Mouse (Mus musculus): ENCODE measurements around the gene Cdk14. TPM values are rescaled to one million over a fixed set of nuclear protein-coding genes. Genes with fewer than 3 reads are reported as not detected.

Gene Cdk14
- polyA plus RNA-seq, 2 experiments, result 0.68 to 1.4 TPM

DNA sequence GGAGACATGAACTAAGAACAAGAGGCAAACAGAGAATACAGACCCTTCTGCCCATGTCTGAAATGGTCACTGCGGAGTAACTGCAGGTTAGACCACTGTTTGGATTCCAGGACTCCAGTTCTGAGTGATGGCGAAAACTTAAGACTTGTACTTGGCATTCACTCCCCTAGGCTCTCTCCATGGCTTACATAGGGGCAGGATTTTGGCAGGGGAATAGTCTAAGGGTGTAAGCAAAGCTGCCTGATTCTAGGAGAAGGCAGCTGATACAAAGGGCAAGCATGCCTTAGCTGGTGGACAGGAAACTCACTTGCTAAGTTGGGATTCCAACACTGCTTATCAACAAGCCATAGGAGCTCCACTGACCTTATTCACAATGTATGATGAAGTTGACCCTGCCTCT lies 521.9 kb downstream of the Cdk14 start:
- no peaks in the 10 kb centered on the region for H3K27me3 ChIP-seq (ENCODE audit: control insufficient read depth, insufficient read depth, low read length)
- no peak for ATAC-seq (ENCODE audit: insufficient read depth)
- H3K27ac ChIP-seq, result no peak overlapping the region
- TF ChIP-seq CTCF (IDR thresholded peaks at IDR 0.05; ENCODE audit: low read depth) (no peak), EP300 (IDR thresholded peaks at IDR 0.05; ENCODE audit: low read depth) (no peak)
- no peak overlapping the region for H3K4me3 ChIP-seq (ENCODE audit: insufficient read depth in 1 of 2, low read depth in 2 of 2, low read length in 2 of 2)
- no peak for DNase-seq (ENCODE audit: low read depth in 3 of 3, low spot score in 3 of 3)
- H3K9me3 ChIP-seq (ENCODE audit: control insufficient read depth, low read length), result no peaks in the 10 kb centered on the region
- 62% methylated on average over 2 of the region's 2 CpGs for WGBS (ENCODE audit: insufficient replicate concordance)
- no peaks in the 10 kb centered on the region for H3K4me1 ChIP-seq (replicated peaks; ENCODE audit: control insufficient read depth in 2 of 2, insufficient read depth in 2 of 2, low read length in 1 of 2)
- no peak overlapping the region for H3K9ac ChIP-seq (replicated peaks)
- H3K4me2 ChIP-seq (ENCODE audit: low read depth), result no peak overlapping the region
- no peaks in the 10 kb centered on the region for H3K36me3 ChIP-seq (replicated peaks; ENCODE audit: control insufficient read depth, insufficient read depth, low read depth)

DNA sequence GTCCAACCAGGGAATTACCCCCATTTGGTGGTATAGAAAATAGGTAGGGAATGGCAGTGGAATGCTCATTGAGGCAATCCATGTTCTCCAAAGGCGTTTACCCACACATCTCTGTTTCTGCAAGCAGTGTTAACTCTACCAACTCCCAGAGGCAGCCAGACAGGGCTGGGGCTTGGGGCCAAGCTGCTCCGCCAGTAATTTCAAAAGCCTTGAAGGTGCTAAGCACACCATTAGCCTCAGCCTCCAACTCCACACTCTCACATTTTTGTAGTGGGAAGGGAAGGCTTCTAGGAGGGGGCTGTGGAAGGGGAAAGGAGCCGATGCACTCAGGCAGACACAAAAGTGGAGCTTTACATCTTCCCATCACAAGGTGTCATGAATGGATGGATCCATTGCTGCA lies 525.1 kb downstream of the Cdk14 start:
- H3K4me1 ChIP-seq (replicated peaks; ENCODE audit: control insufficient read depth in 2 of 2, insufficient read depth in 2 of 2, low read length in 1 of 2), result no peaks in the 10 kb centered on the region
- no peaks in the 10 kb centered on the region for H3K36me3 ChIP-seq (replicated peaks; ENCODE audit: control insufficient read depth, insufficient read depth, low read depth)
- DNase-seq (ENCODE audit: low read depth in 3 of 3, low spot score in 3 of 3) (no peak), ATAC-seq (ENCODE audit: insufficient read depth) (no peak)
- no peaks in the 10 kb centered on the region for H3K27me3 ChIP-seq (ENCODE audit: control insufficient read depth, insufficient read depth, low read length)
- no peak overlapping the region for H3K4me3 ChIP-seq (ENCODE audit: insufficient read depth in 1 of 2, low read depth in 2 of 2, low read length in 2 of 2)
- WGBS (ENCODE audit: insufficient replicate concordance), result 57% methylated on average over 3 of the region's 3 CpGs
- no peak for TF ChIP-seq EP300 (IDR thresholded peaks at IDR 0.05; ENCODE audit: low read depth)
- TF ChIP-seq CTCF (IDR thresholded peaks at IDR 0.05; ENCODE audit: low read depth), result no peak
- no peak overlapping the region for H3K27ac ChIP-seq
- H3K4me2 ChIP-seq (ENCODE audit: low read depth), result no peak overlapping the region
- H3K9me3 ChIP-seq (ENCODE audit: control insufficient read depth, low read length), result no peaks in the 10 kb centered on the region
- H3K9ac ChIP-seq (replicated peaks), result no peak overlapping the region

DNA sequence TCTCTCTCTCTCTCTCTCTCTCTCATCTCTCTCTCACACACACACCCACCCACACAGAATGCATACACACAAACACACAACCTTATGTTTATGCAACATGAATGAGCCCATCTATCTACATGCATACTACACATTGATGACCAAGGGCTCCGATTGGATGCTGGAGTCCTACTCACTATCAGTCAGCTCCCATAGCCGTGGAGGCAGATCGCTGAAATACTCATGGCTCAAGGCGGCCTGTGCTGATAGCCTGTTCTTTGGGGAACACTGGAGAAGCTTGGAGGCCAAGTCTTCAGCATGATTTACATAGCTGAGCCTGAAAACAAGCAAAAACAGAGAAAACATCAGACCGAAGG lies 526.3 kb downstream of the Cdk14 start:
- DNase-seq (ENCODE audit: low read depth in 3 of 3, low spot score in 3 of 3), result no peak
- no peak overlapping the region for H3K9ac ChIP-seq (replicated peaks)
- ATAC-seq (ENCODE audit: insufficient read depth), result no peak
- TF ChIP-seq CTCF (IDR thresholded peaks at IDR 0.05; ENCODE audit: low read depth) (no peak), EP300 (IDR thresholded peaks at IDR 0.05; ENCODE audit: low read depth) (no peak)
- no peaks in the 10 kb centered on the region for H3K27me3 ChIP-seq (ENCODE audit: control insufficient read depth, insufficient read depth, low read length)
- no peak overlapping the region for H3K4me2 ChIP-seq (ENCODE audit: low read depth)
- no peak overlapping the region for H3K4me3 ChIP-seq (ENCODE audit: insufficient read depth in 1 of 2, low read depth in 2 of 2, low read length in 2 of 2)
- no peaks in the 10 kb centered on the region for H3K36me3 ChIP-seq (replicated peaks; ENCODE audit: control insufficient read depth, insufficient read depth, low read depth)
- H3K27ac ChIP-seq, result no peak overlapping the region
- no peaks in the 10 kb centered on the region for H3K4me1 ChIP-seq (replicated peaks; ENCODE audit: control insufficient read depth in 2 of 2, insufficient read depth in 2 of 2, low read length in 1 of 2)
- 62% methylated on average over 5 of the region's 5 CpGs for WGBS (ENCODE audit: insufficient replicate concordance)
- H3K9me3 ChIP-seq (ENCODE audit: control insufficient read depth, low read length), result no peaks in the 10 kb centered on the region

DNA sequence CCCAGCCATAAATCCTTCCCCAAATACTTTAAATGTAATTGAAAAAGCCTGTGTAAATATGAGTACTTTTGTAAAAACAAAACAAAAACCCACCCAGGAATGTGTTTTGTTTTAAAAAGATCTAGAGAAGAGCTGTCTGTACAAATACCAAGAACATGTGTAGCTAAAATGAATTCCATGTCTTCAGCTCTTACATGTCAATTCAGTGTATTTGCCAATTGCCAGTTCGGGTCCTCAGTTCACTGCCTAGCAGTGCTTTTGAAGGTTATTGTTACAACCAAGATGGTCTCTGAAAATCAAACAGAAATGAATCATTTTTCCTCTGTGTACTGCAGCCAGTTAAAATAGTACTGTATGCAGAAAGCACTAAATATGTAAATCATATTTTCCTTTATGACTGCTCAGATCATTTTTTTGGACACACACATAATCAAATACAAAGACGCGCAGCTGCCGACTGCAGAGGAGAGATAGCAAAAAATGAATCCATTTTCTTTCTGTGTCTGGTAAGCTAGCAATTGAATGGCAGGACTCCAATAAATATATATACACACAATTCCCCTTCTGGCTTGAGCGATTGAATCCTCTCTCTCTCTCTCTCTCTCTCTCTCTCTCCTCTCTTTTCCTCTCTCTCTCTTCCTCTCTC lies 526.8 kb downstream of the Cdk14 start:
- ATAC-seq (ENCODE audit: insufficient read depth) (no peak), DNase-seq (ENCODE audit: low read depth in 3 of 3, low spot score in 3 of 3) (no peak)
- H3K9ac ChIP-seq (replicated peaks), result no peak overlapping the region
- H3K4me3 ChIP-seq (ENCODE audit: insufficient read depth in 1 of 2, low read depth in 2 of 2, low read length in 2 of 2), result no peak overlapping the region
- no peaks in the 10 kb centered on the region for H3K27me3 ChIP-seq (ENCODE audit: control insufficient read depth, insufficient read depth, low read length)
- no peaks in the 10 kb centered on the region for H3K36me3 ChIP-seq (replicated peaks; ENCODE audit: control insufficient read depth, insufficient read depth, low read depth)
- 74% methylated on average over 5 of the region's 5 CpGs for WGBS (ENCODE audit: insufficient replicate concordance)
- TF ChIP-seq EP300 (IDR thresholded peaks at IDR 0.05; ENCODE audit: low read depth), result no peak
- TF ChIP-seq CTCF (IDR thresholded peaks at IDR 0.05; ENCODE audit: low read depth), result no peak
- no peaks in the 10 kb centered on the region for H3K4me1 ChIP-seq (replicated peaks; ENCODE audit: control insufficient read depth in 2 of 2, insufficient read depth in 2 of 2, low read length in 1 of 2)
- H3K9me3 ChIP-seq (ENCODE audit: control insufficient read depth, low read length), result no peaks in the 10 kb centered on the region
- H3K27ac ChIP-seq, result no peak overlapping the region
- no peak overlapping the region for H3K4me2 ChIP-seq (ENCODE audit: low read depth)

DNA sequence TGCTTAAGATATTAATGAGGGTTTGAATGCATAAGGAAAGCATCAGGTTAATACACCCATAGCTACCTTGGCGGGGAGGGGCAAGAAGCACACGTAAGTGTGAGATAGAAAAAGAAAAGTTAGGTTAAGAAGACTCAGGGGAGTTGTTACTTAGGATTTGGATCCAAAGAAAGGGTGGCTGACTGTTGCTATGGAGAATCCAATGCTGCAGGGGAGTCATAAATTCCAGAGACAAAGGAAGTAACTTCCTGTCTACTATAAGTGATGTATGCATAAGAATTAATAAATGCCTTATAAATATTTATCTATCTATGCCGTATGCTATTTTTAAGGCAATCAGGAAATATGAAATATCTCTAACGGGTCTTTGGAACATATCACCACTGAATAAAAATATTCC lies 527.4 kb downstream of the Cdk14 start:
- no peak overlapping the region for H3K9ac ChIP-seq (replicated peaks)
- no peaks in the 10 kb centered on the region for H3K9me3 ChIP-seq (ENCODE audit: control insufficient read depth, low read length)
- TF ChIP-seq CTCF (IDR thresholded peaks at IDR 0.05; ENCODE audit: low read depth), result no peak
- TF ChIP-seq EP300 (IDR thresholded peaks at IDR 0.05; ENCODE audit: low read depth), result no peak
- no peaks in the 10 kb centered on the region for H3K4me1 ChIP-seq (replicated peaks; ENCODE audit: control insufficient read depth in 2 of 2, insufficient read depth in 2 of 2, low read length in 1 of 2)
- H3K27me3 ChIP-seq (ENCODE audit: control insufficient read depth, insufficient read depth, low read length), result no peaks in the 10 kb centered on the region
- DNase-seq (ENCODE audit: low read depth in 3 of 3, low spot score in 3 of 3), result no peak
- 58% methylated on average over 4 of the region's 4 CpGs for WGBS (ENCODE audit: insufficient replicate concordance)
- H3K4me3 ChIP-seq (ENCODE audit: insufficient read depth in 1 of 2, low read depth in 2 of 2, low read length in 2 of 2), result no peak overlapping the region
- no peak overlapping the region for H3K4me2 ChIP-seq (ENCODE audit: low read depth)
- H3K36me3 ChIP-seq (replicated peaks; ENCODE audit: control insufficient read depth, insufficient read depth, low read depth), result no peaks in the 10 kb centered on the region
- no peak overlapping the region for H3K27ac ChIP-seq
- no peak for ATAC-seq (ENCODE audit: insufficient read depth)
